Mouse (Mus musculus): Measurements from ENCODE around the gene Prpf38b. TPM values are rescaled to one million over a fixed set of nuclear protein-coding genes. Genes with fewer than 3 reads are reported as not detected.

The Prpf38b gene
- polyA plus RNA-seq (2016; fragmentation: Nextera tagmentation; extraction: Ambion mirVana) = 89.4 and 98.9 TPM in 2 replicates

DNA sequence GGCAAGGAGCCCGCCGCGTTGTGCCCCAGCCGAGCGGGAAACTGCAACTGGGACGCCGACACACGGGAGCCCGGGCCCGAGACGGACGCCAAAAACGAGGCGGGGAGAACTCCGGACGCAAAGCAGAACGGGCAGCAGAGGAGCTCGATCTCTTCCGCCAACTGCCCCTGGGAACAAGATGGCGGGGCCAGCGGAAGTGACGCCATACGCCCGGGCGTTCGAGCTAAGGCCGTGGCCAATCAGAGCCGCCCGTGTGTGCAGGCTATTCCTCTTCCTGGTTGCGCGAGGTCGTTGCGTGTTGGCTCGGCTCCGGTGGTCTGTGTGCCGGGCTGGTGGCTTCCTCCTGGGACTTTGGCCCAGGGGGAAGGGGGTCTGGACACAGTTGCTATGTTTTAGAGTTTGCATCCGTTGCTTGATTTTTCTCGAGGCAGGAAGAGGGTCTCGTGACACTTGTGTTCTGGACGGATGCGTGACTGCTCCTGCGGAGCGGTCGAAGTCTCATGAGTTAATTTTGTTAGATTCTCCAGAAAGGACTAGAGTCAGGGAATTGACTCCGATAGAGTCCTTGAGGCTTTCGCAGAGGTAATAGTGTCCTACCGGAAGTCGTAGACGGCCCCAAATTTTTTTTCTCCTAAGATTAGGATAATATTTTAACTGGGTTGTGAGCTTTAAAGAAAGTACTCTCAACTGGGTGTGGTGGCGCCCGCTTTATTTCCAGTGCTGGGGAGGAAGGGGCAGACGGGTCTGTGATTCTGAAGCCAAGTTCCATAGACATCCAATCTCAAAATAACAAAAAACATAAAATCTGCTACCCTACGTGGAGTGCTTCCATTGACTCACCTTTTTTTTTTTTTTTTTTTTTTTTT, at the start of gene Prpf38b:
Gene Prpf38b (minus strand): TSS at position 180 of the 866 bp plus-strand sequence.
- WGBS = 2% methylated on average over 53 of the region's 53 CpGs

DNA sequence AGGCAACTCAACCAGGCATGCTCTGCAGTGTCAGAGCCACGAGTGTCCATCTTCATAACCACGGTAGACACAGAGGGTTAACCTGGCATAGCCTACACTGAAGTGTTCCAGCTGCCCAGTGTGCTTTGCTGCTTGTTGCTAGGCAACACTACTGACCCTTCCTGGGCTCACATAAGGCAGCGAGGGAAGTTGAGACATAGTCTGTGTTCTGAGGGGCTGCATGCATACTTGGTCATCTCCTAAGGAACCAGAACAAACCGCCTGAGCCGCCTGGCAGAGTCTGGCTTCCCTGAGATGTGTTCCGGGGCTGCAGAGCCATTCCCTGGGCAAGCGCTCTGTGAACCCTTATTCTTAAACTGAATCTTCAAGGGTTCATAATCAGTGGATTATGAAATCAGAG, 49.7 kb upstream of the Prpf38b start:
- Histone ChIP-seq H3K9ac (replicated peaks) (no peak overlapping the region), H3K4me1 (replicated peaks) (peaks cover 7% of the 10 kb centered on the region), H3K27me3 (no peaks in the 10 kb centered on the region), H3K36me3 (no peaks in the 10 kb centered on the region), H3K4me2 (no peak overlapping the region), H3K4me3 (replicated peaks) (no peak overlapping the region), H3K9me3 (no peaks in the 10 kb centered on the region), H3K27ac (no peak overlapping the region)
- no peak for ATAC-seq (ENCODE audit: insufficient number of reproducible peaks, insufficient read depth, low FRiP score, low TSS enrichment, low read depth)
- 57% methylated on average over 7 of the region's 7 CpGs for WGBS

More for the DNA sequence above, at the start of gene Prpf38b:
- Histone ChIP-seq H3K4me3 (replicated peaks) (peak within 1 kb of the TSS; percentile 96), H3K4me2 (peak within 1 kb of the TSS; percentile 96), H3K9ac (replicated peaks) (peak within 1 kb of the TSS; percentile 92), H3K9me3 (no peaks in the 10 kb centered on the region), H3K27me3 (no peaks in the 10 kb centered on the region), H3K36me3 (peaks cover 16% of the 10 kb centered on the region), H3K4me1 (replicated peaks) (peaks cover 14% of the 10 kb centered on the region), H3K27ac (peak within 1 kb of the TSS; percentile 99)
- peak; percentile 96 for ATAC-seq (ENCODE audit: insufficient number of reproducible peaks, insufficient read depth, low FRiP score, low TSS enrichment, low read depth)

DNA sequence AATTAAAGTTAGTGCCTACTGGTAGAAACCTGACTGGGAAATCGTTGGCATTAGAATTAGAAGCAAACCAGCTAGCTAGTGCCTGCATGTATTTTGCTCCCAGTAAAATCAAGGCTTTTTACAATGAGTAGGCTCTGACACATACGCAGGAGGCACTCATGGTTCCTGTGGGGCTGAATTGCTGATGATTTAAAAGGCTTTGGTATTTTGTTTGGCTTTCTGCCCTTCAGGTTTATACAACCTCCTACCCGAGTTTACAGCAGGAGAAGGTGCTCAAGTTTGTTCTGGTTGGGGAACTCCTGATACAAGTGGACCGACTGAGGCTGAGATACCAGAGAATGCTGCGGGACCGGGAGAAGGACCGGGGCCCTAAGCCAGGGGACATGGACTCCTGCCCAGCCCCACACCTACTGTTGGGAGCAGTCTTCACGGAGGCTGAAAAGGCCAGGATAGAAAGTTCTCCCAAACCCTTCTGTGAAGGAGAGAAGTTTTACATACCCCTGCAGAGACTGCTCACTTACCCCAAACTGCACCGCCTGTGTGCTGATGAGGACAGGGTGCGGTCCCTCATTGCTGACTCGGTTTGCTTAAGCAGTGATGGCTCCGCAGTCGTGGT, 48.3 kb upstream of the Prpf38b start:
- Histone ChIP-seq H3K4me3 (replicated peaks) (no peak overlapping the region), H3K9me3 (no peaks in the 10 kb centered on the region), H3K4me1 (replicated peaks) (peaks cover 7% of the 10 kb centered on the region), H3K27me3 (no peaks in the 10 kb centered on the region), H3K36me3 (no peaks in the 10 kb centered on the region), H3K4me2 (no peak overlapping the region), H3K9ac (replicated peaks) (no peak overlapping the region), H3K27ac (no peak overlapping the region)
- 66% methylated on average over 13 of the region's 13 CpGs for WGBS
- no peak for ATAC-seq (ENCODE audit: insufficient number of reproducible peaks, insufficient read depth, low FRiP score, low TSS enrichment, low read depth)

DNA sequence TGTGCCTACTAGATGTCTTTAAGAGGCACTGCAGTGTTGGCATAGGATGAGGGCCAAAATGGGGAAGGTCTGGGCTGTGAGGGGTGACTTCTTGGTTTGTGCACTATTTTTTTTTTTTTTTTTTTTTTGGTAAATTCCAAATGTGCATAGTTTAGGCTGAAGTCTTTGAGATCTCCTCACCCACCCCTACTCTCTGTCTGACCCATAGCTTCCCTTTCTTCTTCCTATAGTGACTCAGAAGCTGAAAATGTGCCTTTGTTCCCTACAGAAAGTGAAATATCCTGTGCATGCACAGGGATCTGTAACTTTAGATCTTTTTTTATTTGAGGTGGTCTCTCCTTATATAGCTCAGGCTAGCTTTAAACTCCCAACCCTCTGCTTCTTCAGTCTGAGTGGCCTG, 46.4 kb upstream of the Prpf38b start:
- no peak overlapping the region for H3K27ac ChIP-seq
- no peak for ATAC-seq (ENCODE audit: insufficient number of reproducible peaks, insufficient read depth, low FRiP score, low TSS enrichment, low read depth)

DNA sequence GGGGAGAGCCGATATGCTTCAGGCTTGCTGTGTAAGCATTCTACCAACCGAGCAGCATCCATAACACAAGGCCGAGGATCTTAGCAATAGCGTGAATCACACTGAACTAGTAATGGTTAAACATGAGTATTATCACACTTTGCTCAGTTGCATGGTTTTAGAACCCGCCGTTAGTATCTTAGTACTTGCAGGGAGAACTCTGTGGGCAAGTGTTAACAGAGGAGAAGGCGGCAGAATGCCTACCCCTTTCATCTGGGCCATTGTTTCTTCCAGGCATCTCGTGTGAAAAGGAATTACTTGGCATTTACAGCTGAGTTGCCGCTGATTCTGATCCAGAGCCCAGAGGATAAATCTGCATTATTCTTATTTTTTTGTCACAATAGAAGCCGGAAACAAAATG, 29.5 kb upstream of the Prpf38b start:
- no peaks in the 10 kb centered on the region for H3K36me3 ChIP-seq
- no peak overlapping the region for H3K4me3 ChIP-seq (replicated peaks)
- H3K9me3 ChIP-seq = no peaks in the 10 kb centered on the region
- H3K27me3 ChIP-seq = no peaks in the 10 kb centered on the region
- no peak overlapping the region for H3K9ac ChIP-seq (replicated peaks)
- ATAC-seq (ENCODE audit: insufficient number of reproducible peaks, insufficient read depth, low FRiP score, low TSS enrichment, low read depth) = no peak
- no peak overlapping the region for H3K4me2 ChIP-seq
- WGBS = 85% methylated on average over 10 of the region's 10 CpGs
- H3K27ac ChIP-seq = no peak overlapping the region
- H3K4me1 ChIP-seq (replicated peaks) = no peaks in the 10 kb centered on the region

More for the DNA sequence above, 46.4 kb upstream of the Prpf38b start:
- Histone ChIP-seq H3K4me3 (replicated peaks) (no peak overlapping the region), H3K27me3 (no peaks in the 10 kb centered on the region), H3K4me2 (no peak overlapping the region), H3K36me3 (no peaks in the 10 kb centered on the region), H3K4me1 (replicated peaks) (peaks cover 7% of the 10 kb centered on the region), H3K9ac (replicated peaks) (no peak overlapping the region), H3K9me3 (no peaks in the 10 kb centered on the region)

DNA sequence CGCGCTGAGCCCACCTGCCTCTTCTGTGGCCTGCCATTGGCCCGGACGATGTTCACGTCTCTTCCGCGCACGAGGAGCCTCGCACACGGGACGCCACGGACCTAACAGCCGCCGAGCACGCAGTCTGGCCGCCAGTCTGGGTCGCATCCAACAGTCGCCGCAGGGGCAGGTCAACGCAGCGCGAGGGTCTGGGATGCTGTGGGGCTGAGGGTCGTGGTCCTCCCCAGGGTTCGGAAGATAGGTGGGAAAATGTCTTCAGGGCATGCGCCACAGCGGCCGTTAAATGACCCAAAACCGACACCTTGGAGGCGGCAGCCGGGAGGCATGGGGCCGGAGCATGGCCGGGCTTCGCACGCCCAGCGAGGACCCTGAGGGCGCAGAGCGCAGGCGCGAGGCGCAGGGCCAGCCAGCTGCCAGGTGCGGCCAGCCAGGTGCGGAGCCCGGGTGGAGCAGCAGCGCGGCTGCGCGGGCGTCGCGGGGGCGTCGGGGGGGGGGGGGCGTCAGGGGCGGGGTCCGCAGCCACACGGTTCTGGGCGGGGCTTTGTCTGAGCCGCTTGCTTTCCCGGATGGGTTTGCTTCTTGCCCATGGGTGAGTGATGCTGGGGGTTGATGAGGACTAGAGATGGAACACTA, 28.6 kb upstream of the Prpf38b start, which contains the start of gene Gm9857:
Gene Gm9857 (minus strand): TSS at position 445 of the 633 bp plus-strand sequence.
- peak within 1 kb of the TSS; percentile 37; the same call in 1 of the 2 replicates for H3K9ac ChIP-seq (replicated peaks)
- H3K4me3 ChIP-seq (replicated peaks) = peak within 1 kb of the TSS; percentile 37
- peak; percentile 68; the same call in 1 of the 2 replicates for ATAC-seq (ENCODE audit: insufficient number of reproducible peaks, insufficient read depth, low FRiP score, low TSS enrichment, low read depth)
- H3K27me3 ChIP-seq = no peaks in the 10 kb centered on the region
- H3K9me3 ChIP-seq = no peaks in the 10 kb centered on the region
- WGBS = 57% methylated on average over 54 of the region's 59 CpGs
- no peaks in the 10 kb centered on the region for H3K4me1 ChIP-seq (replicated peaks)
- H3K4me2 ChIP-seq = peak within 1 kb of the TSS; percentile 60
- H3K36me3 ChIP-seq = no peaks in the 10 kb centered on the region
- H3K27ac ChIP-seq = no peak within 1 kb of the TSS

DNA sequence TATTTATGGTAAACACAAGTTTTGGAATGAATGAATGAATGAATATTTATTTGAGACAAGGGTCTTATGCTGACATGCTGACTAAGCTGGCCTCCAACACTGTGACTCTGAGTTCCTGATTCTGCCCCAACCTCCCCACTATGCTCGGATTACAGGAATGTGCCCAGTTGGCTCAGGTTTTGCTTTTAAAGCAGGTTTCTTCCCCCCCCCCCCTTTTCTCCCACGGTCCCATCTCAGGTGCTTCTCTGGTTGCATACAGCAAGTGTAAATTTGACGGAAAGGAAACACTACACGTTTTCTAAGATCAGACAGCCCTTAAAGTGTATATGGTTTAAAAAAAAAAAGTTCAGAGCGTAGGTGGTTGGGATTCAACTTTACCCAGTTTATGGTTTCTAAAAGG, 28.0 kb upstream of the Prpf38b start, which contains the start of gene Henmt1:
Gene Henmt1 (plus strand): TSS at position 301 of the 400 bp plus-strand sequence.
- no peaks in the 10 kb centered on the region for H3K27me3 ChIP-seq
- no peaks in the 10 kb centered on the region for H3K4me1 ChIP-seq (replicated peaks)
- H3K27ac ChIP-seq = no peak within 1 kb of the TSS
- no peak for ATAC-seq (ENCODE audit: insufficient number of reproducible peaks, insufficient read depth, low FRiP score, low TSS enrichment, low read depth)
- peak within 1 kb of the TSS; percentile 60 for H3K4me2 ChIP-seq
- peak within 1 kb of the TSS; percentile 37 for H3K4me3 ChIP-seq (replicated peaks)
- no peaks in the 10 kb centered on the region for H3K36me3 ChIP-seq
- peak within 1 kb of the TSS; percentile 37; the same call in 1 of the 2 replicates for H3K9ac ChIP-seq (replicated peaks)
- 83% methylated on average over 5 of the region's 5 CpGs for WGBS
- H3K9me3 ChIP-seq = no peaks in the 10 kb centered on the region

DNA sequence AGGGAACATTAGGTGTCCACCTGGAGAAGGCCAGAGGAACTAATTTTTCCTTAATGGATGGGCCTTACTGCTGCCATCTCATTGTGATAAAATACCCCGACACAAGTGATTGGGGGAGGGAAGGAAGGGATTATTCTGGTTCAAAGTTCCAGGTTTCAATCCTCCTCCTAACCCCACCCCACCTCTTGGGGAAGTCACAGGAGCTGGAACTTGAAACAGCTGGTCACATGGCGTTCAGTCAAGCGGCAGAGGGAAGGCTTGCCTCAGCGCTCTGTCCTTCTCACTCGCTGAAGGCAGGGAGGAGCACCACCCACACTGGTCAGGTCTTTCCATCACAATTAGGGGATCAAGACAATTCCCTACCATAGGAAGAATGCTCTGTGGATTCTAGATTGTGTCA, 27.2 kb upstream of the Prpf38b start:
- no peak overlapping the region for H3K9ac ChIP-seq (replicated peaks)
- no peaks in the 10 kb centered on the region for H3K36me3 ChIP-seq
- no peak overlapping the region for H3K4me3 ChIP-seq (replicated peaks)
- WGBS = 84% methylated on average over 5 of the region's 5 CpGs
- H3K9me3 ChIP-seq = no peaks in the 10 kb centered on the region
- no peaks in the 10 kb centered on the region for H3K27me3 ChIP-seq
- H3K4me1 ChIP-seq (replicated peaks) = no peaks in the 10 kb centered on the region
- no peak overlapping the region for H3K27ac ChIP-seq
- H3K4me2 ChIP-seq = no peak overlapping the region
- no peak for ATAC-seq (ENCODE audit: insufficient number of reproducible peaks, insufficient read depth, low FRiP score, low TSS enrichment, low read depth)

DNA sequence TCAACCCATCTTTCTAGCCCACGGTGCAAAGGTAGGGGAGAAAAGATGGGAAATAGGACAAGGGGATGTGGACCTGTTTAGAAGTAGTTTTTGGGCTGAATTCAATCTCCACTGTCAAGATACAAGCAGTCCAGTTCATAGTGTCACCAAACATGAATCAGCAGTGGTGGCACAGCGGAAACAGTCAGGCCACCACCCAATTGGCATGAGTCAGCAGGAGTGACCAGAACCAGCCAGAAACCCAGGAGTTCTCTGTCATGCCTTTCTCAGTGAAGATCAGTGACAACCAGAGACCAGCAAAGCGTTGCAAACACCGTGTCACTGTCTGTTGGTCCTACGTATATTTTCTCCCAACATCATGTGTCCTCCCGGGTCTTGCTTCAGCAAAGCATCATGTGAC, 22.0 kb upstream of the Prpf38b start:
- ATAC-seq (ENCODE audit: insufficient number of reproducible peaks, insufficient read depth, low FRiP score, low TSS enrichment, low read depth) = no peak

DNA sequence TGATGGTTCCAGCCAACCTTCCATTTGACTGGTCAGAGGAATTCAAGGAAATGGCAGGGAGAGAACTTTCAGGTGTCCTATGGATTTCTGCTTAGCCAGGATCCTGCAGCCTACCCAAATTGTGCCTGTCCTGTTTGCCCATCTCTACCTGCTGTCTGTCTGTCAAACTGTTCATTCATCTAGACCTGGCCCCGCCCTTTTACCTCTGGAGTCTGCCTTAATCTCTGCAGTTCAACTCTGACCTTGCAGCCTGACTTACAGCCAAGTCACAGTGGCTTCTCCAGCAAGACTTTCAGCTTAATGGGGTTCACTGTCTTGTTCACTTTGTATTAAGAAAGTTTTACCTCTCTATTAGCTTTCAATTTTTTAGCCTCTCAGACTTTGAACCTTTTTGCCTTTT, 14.8 kb upstream of the Prpf38b start:
- no peak overlapping the region for H3K4me2 ChIP-seq
- no peaks in the 10 kb centered on the region for H3K4me1 ChIP-seq (replicated peaks)
- no peak overlapping the region for H3K4me3 ChIP-seq (replicated peaks)
- no peaks in the 10 kb centered on the region for H3K9me3 ChIP-seq
- H3K27ac ChIP-seq = no peak overlapping the region
- no peaks in the 10 kb centered on the region for H3K27me3 ChIP-seq
- H3K36me3 ChIP-seq = no peaks in the 10 kb centered on the region
- WGBS = 74% methylated on average over 1 of the region's 1 CpGs
- no peak for ATAC-seq (ENCODE audit: insufficient number of reproducible peaks, insufficient read depth, low FRiP score, low TSS enrichment, low read depth)
- no peak overlapping the region for H3K9ac ChIP-seq (replicated peaks)

More for the DNA sequence above, 22.0 kb upstream of the Prpf38b start:
- H3K4me2 ChIP-seq = no peak overlapping the region
- no peak overlapping the region for H3K27ac ChIP-seq
- H3K36me3 ChIP-seq = no peaks in the 10 kb centered on the region
- no peaks in the 10 kb centered on the region for H3K27me3 ChIP-seq
- H3K4me3 ChIP-seq (replicated peaks) = no peak overlapping the region
- no peak overlapping the region for H3K9ac ChIP-seq (replicated peaks)
- no peaks in the 10 kb centered on the region for H3K4me1 ChIP-seq (replicated peaks)
- H3K9me3 ChIP-seq = no peaks in the 10 kb centered on the region
- WGBS = 94% methylated on average over 6 of the region's 6 CpGs

DNA sequence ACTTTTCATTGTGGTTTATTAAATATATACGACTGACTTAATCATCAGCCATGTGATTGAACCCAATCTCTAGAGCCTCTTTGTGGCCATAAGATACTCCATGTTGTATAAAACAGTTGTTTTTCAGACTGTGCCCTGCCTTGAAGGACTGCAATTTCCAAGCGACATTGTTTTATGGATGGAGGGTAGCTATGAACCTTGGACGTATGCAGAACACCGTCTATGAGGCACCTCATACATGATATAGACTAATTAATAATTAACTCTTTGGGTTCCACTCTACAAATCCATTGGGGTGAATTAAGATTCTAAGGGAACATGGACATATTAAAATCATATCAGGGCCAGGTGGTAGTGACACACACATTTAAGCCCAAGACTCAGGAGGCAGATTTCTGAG, 14.2 kb upstream of the Prpf38b start:
- Histone ChIP-seq H3K4me2 (no peak overlapping the region), H3K4me3 (replicated peaks) (no peak overlapping the region), H3K36me3 (no peaks in the 10 kb centered on the region), H3K27me3 (no peaks in the 10 kb centered on the region), H3K4me1 (replicated peaks) (no peaks in the 10 kb centered on the region), H3K9me3 (no peaks in the 10 kb centered on the region), H3K9ac (replicated peaks) (no peak overlapping the region), H3K27ac (no peak overlapping the region)
- WGBS = 85% methylated on average over 4 of the region's 4 CpGs
- ATAC-seq (ENCODE audit: insufficient number of reproducible peaks, insufficient read depth, low FRiP score, low TSS enrichment, low read depth) = no peak

Data from limb, embryonic 12.5 days (tissue).